Mouse (Mus musculus) megakaryocyte progenitor cell, adult 5-6 weeks (primary cell): ENCODE results near the gene Ttll9. TPM values are rescaled to one million over a fixed set of nuclear protein-coding genes. Genes with fewer than 3 reads are reported as not detected.

Experiments used
- ATAC-seq: replicated peaks from 2 replicates; pipeline ENCODE4 v1.8.0; 2016; ENCODE audit warnings: mild to moderate bottlenecking, moderate TSS enrichment, inconsistent platforms; ENCODE audit not compliant: poor library complexity
- total RNA-seq, 2 experiments: library from RNA; stranded (forward) in 1 of 2; stranded (reverse) in 1 of 2; fragments of 157-497, 149-512 nt in 1 of 2; fragments of 200-1000 nt in 1 of 2; gene quantifications; 2 replicates each; pipeline versions ENCODE4 v1.2.3 to v1.2.4; 2015 to 2017

The Ttll9 gene
- 1.8 and 2.1 TPM in 2 replicates for total RNA-seq (2015)
- total RNA-seq (2017), result 1.6 TPM in 2 replicates

GRCm38 (mm10) chr2:152962091-152962793, at the start of gene Ttll9:
Ttll9 (plus strand) TSS chr2:152962485.
- ATAC-seq, result peak; percentile 97

- no peak for ATAC-seq
Measured at GRCm38 (mm10) chr2:152913471-152913870, 48.8 kb upstream of the Ttll9 start.

- ATAC-seq, result peak; percentile 96
Measured at GRCm38 (mm10) chr2:152914310-152915120, 47.8 kb upstream of the Ttll9 start.

GRCm38 (mm10) chr2:152915453-152915852, 46.8 kb upstream of the Ttll9 start:
- no peak for ATAC-seq

- no peak for ATAC-seq
Measured at GRCm38 (mm10) chr2:152916111-152916510, 46.2 kb upstream of the Ttll9 start.

GRCm38 (mm10) chr2:152917671-152918070, 44.6 kb upstream of the Ttll9 start:
- no peak for ATAC-seq

GRCm38 (mm10) chr2:152922376-152922775, 39.9 kb upstream of the Ttll9 start:
- ATAC-seq, result no peak

- ATAC-seq, result no peak
Measured at GRCm38 (mm10) chr2:152923621-152924020, 38.7 kb upstream of the Ttll9 start.

GRCm38 (mm10) chr2:152924128-152924527, 38.2 kb upstream of the Ttll9 start:
- no peak for ATAC-seq

- no peak for ATAC-seq
Measured at GRCm38 (mm10) chr2:152924543-152924942, 37.7 kb upstream of the Ttll9 start.

- ATAC-seq, result peak; percentile 75
Measured at GRCm38 (mm10) chr2:152925189-152925872, 37.0 kb upstream of the Ttll9 start.

GRCm38 (mm10) chr2:152926896-152927295, 35.4 kb upstream of the Ttll9 start:
- ATAC-seq, result no peak

- peak; percentile 53 for ATAC-seq
Measured at GRCm38 (mm10) chr2:152927371-152927770, 34.9 kb upstream of the Ttll9 start.

- no peak for ATAC-seq
Measured at GRCm38 (mm10) chr2:152928219-152928987, 33.9 kb upstream of the Ttll9 start.

- no peak for ATAC-seq
Measured at GRCm38 (mm10) chr2:152928988-152929370, 33.3 kb upstream of the Ttll9 start.

- no peak for ATAC-seq
Measured at GRCm38 (mm10) chr2:152930276-152930675, 32.0 kb upstream of the Ttll9 start.

- no peak for ATAC-seq
Measured at GRCm38 (mm10) chr2:152931456-152932160, 30.7 kb upstream of the Ttll9 start.

- ATAC-seq, result no peak
Measured at GRCm38 (mm10) chr2:152933048-152933447, 29.2 kb upstream of the Ttll9 start, which contains the start of gene Foxs1. Foxs1 (minus strand) TSS chr2:152933208.

- ATAC-seq, result peak; percentile 95
Measured at GRCm38 (mm10) chr2:152933614-152934013, 28.7 kb upstream of the Ttll9 start.

- peak; percentile 86 for ATAC-seq
Measured at GRCm38 (mm10) chr2:152939846-152940245, 22.4 kb upstream of the Ttll9 start.
